ENCODE assay signal across 16 mouse cellular contexts in genomic region chr10:81395865-81396264, GRCm38 (mm10). TPM values are rescaled to one million over a fixed set of nuclear protein-coding genes. Genes with fewer than 3 reads are reported as not detected.
DNase-seq lines count a peak whose midpoint lies in the region; ATAC-seq lines count a peak whose summit lies in the region.
"Had no signal": no experiment of that assay in that cellular context is flagged by ENCODE, and none has a peak within 500 bp of the region (broad histone marks: within the 10 kb centered on the region; RNA-seq: fewer than 3 reads in every experiment).

No protein-coding gene starts in this region.

- peaks cover 63% of the 10 kb centered on the region for H3K4me1 ChIP-seq in hindbrain, embryonic 10.5 days (replicated peaks)
- H3K4me1 ChIP-seq in hindbrain, embryonic 12.5 days, result peaks cover 53% of the 10 kb centered on the region
- H3K4me1 ChIP-seq in limb, embryonic 15.5 days, result peaks cover 50% of the 10 kb centered on the region
- H3K4me1 ChIP-seq in limb, embryonic 10.5 days, result peaks cover 40% of the 10 kb centered on the region
- H3K4me1 ChIP-seq in neural tube, embryonic 14.5 days (ENCODE audit: control insufficient read depth, insufficient read depth, low read length), result peaks cover 19% of the 10 kb centered on the region

- peak; percentile 42 to 48 for DNase-seq in cerebellum, postnatal 14 days
- no peak for DNase-seq in cerebellum, adult 18-20 months
- no peak for DNase-seq in hindbrain, embryonic 10.5 days (ENCODE audit: low spot score)
- no peak for DNase-seq in limb, embryonic 10.5 days (ENCODE audit: low spot score)
- no peak for DNase-seq in lung, postnatal 10 days
- DNase-seq: gastrocnemius, postnatal 25 days had no signal

- H3K4me2 ChIP-seq in hindbrain, embryonic 12.5 days (replicated peaks), result no peak overlapping the region
- no peak overlapping the region for H3K4me2 ChIP-seq in limb, embryonic 15.5 days
- no peak overlapping the region for H3K4me2 ChIP-seq in neural tube, embryonic 14.5 days (ENCODE audit: low read depth, low read length)
- H3K4me2 ChIP-seq: embryonic facial prominence, embryonic 12.5 days; heart, embryonic 12.5 days had no signal

- 76% methylated on average over 4 of the region's 4 CpGs for WGBS in hindbrain, embryonic 10.5 days
- 81% methylated on average over 4 of the region's 4 CpGs for WGBS in hindbrain, embryonic 12.5 days
- 73% methylated on average over 4 of the region's 4 CpGs for WGBS in limb, embryonic 15.5 days
- 91% methylated on average over 4 of the region's 4 CpGs for WGBS in limb, embryonic 10.5 days
- WGBS in neural tube, embryonic 14.5 days, result 84% methylated on average over 4 of the region's 4 CpGs

- peaks cover 45% of the 10 kb centered on the region for H3K27me3 ChIP-seq in hindbrain, embryonic 10.5 days (ENCODE audit: insufficient read depth, poor library complexity, severe bottlenecking)
- H3K27me3 ChIP-seq in hindbrain, embryonic 12.5 days, result peaks cover 8% of the 10 kb centered on the region; the same call in 1 of the 2 replicates
- H3K27me3 ChIP-seq in limb, embryonic 15.5 days, result no peaks in the 10 kb centered on the region
- H3K27me3 ChIP-seq in limb, embryonic 10.5 days (ENCODE audit: low read depth, poor library complexity, severe bottlenecking), result peaks cover 38% of the 10 kb centered on the region
- H3K27me3 ChIP-seq in neural tube, embryonic 14.5 days (ENCODE audit: control insufficient read depth, insufficient read depth, low read length), result no peaks in the 10 kb centered on the region
- H3K27me3 ChIP-seq: heart, embryonic 12.5 days had no signal

- no peaks in the 10 kb centered on the region for H3K9me3 ChIP-seq in hindbrain, embryonic 10.5 days
- no peaks in the 10 kb centered on the region for H3K9me3 ChIP-seq in hindbrain, embryonic 12.5 days (replicated peaks)
- H3K9me3 ChIP-seq in limb, embryonic 15.5 days, result no peaks in the 10 kb centered on the region
- H3K9me3 ChIP-seq in limb, embryonic 10.5 days (replicated peaks), result no peaks in the 10 kb centered on the region
- H3K9me3 ChIP-seq in neural tube, embryonic 14.5 days (ENCODE audit: control insufficient read depth, low read length), result no peaks in the 10 kb centered on the region
- H3K9me3 ChIP-seq: embryonic facial prominence, embryonic 12.5 days; heart, embryonic 12.5 days had no signal

- peak overlapping the region; percentile 26; the same call in 1 of the 2 replicates for H3K27ac ChIP-seq in hindbrain, embryonic 10.5 days
- H3K27ac ChIP-seq in hindbrain, embryonic 12.5 days, result no peak overlapping the region
- H3K27ac ChIP-seq in limb, embryonic 15.5 days, result peak overlapping the region; percentile 71; the same call in 1 of the 2 replicates
- no peak overlapping the region for H3K27ac ChIP-seq in limb, embryonic 10.5 days
- H3K27ac ChIP-seq in neural tube, embryonic 14.5 days (ENCODE audit: low read depth, low read length), result peak overlapping the region; percentile 55; the same call in 1 of the 2 replicates
- H3K27ac ChIP-seq: kidney, postnatal 0 days; macrophage had no signal

- peaks cover 12% of the 10 kb centered on the region for H3K36me3 ChIP-seq in hindbrain, embryonic 10.5 days
- H3K36me3 ChIP-seq in hindbrain, embryonic 12.5 days, result peaks cover 20% of the 10 kb centered on the region; the same call in 1 of the 2 replicates
- H3K36me3 ChIP-seq in limb, embryonic 15.5 days, result peaks cover 47% of the 10 kb centered on the region
- peaks cover 21% of the 10 kb centered on the region for H3K36me3 ChIP-seq in limb, embryonic 10.5 days
- H3K36me3 ChIP-seq in neural tube, embryonic 14.5 days (ENCODE audit: control insufficient read depth, insufficient read depth, low read length), result peaks cover 21% of the 10 kb centered on the region

- no peak for ATAC-seq in hindbrain, embryonic 12.5 days (ENCODE audit: low FRiP score)
- ATAC-seq in limb, embryonic 15.5 days (ENCODE audit: insufficient number of reproducible peaks, low FRiP score, low TSS enrichment, low read depth), result no peak
- no peak for ATAC-seq in neural tube, embryonic 14.5 days (ENCODE audit: low read depth)
- ATAC-seq: intestine, embryonic 16.5 days had no signal

- H3K9ac ChIP-seq in hindbrain, embryonic 12.5 days, result no peak overlapping the region
- H3K9ac ChIP-seq in limb, embryonic 15.5 days, result no peak overlapping the region
- H3K9ac ChIP-seq in neural tube, embryonic 14.5 days (replicated peaks; ENCODE audit: low read depth, low read length), result no peak overlapping the region
- H3K9ac ChIP-seq: embryonic facial prominence, embryonic 12.5 days; heart, embryonic 12.5 days had no signal

- no peak overlapping the region for H3K4me3 ChIP-seq in hindbrain, embryonic 10.5 days
- H3K4me3 ChIP-seq in hindbrain, embryonic 12.5 days, result no peak overlapping the region
- no peak overlapping the region for H3K4me3 ChIP-seq in limb, embryonic 15.5 days
- no peak overlapping the region for H3K4me3 ChIP-seq in limb, embryonic 10.5 days
- H3K4me3 ChIP-seq in neural tube, embryonic 14.5 days (ENCODE audit: low read depth, low read length), result no peak overlapping the region
- H3K4me3 ChIP-seq: embryonic facial prominence, embryonic 12.5 days; erythroblast, embryonic 14.5 days; heart, embryonic 12.5 days had no signal

RNA-seq across cellular contexts. Expression of gene Smim24, which starts 3.0 kb away (rescaled TPM):
- 2.7 and 3.0 TPM in 2 replicates for polyA plus RNA-seq in hindbrain, embryonic 10.5 days (2016; fragmentation: Nextera tagmentation; extraction: Ambion mirVana)
- 1.9 and 2.7 TPM in 2 replicates for polyA plus RNA-seq in hindbrain, embryonic 12.5 days (2016; fragmentation: Nextera tagmentation; extraction: Ambion mirVana)
- 2.9 and 3.6 TPM in 2 replicates for polyA plus RNA-seq in limb, embryonic 15.5 days (2015; fragmentation: Nextera tagmentation; extraction: Ambion mirVana)
- 1.9 and 2.9 TPM in 2 replicates for polyA plus RNA-seq in limb, embryonic 10.5 days (2016; fragmentation: Nextera tagmentation; extraction: Ambion mirVana)
- polyA plus RNA-seq in neural tube, embryonic 14.5 days (2014; fragmentation: Nextera tagmentation; extraction: Ambion mirVana), result 1.3 and 2.0 TPM in 2 replicates
- polyA plus RNA-seq: erythroblast, embryonic 14.5 days had no signal

RNA-seq across cellular contexts. Expression of gene Gm48552, which starts 7.1 kb away (rescaled TPM):
- polyA plus RNA-seq in hindbrain, embryonic 10.5 days (2016; fragmentation: Nextera tagmentation; extraction: Ambion mirVana), result 1.0 and 2.5 TPM in 2 replicates
- polyA plus RNA-seq in hindbrain, embryonic 12.5 days (2016; fragmentation: Nextera tagmentation; extraction: Ambion mirVana), result 1.1 and 2.4 TPM in 2 replicates
- 0.51 and 1.7 TPM in 2 replicates for polyA plus RNA-seq in limb, embryonic 15.5 days (2015; fragmentation: Nextera tagmentation; extraction: Ambion mirVana)
- polyA plus RNA-seq in limb, embryonic 10.5 days (2016; fragmentation: Nextera tagmentation; extraction: Ambion mirVana), result 1.4 and 1.5 TPM in 2 replicates
- polyA plus RNA-seq in neural tube, embryonic 14.5 days (2014; fragmentation: Nextera tagmentation; extraction: Ambion mirVana), result 2.0 and 4.4 TPM in 2 replicates
- polyA plus RNA-seq: testis, adult 2 months had no signal

RNA-seq across cellular contexts. Expression of gene Gm48551, which starts 11.6 kb away (rescaled TPM):
- 4.0 and 4.8 TPM in 2 replicates for polyA plus RNA-seq in hindbrain, embryonic 10.5 days (2016; fragmentation: Nextera tagmentation; extraction: Ambion mirVana)
- 5.7 and 5.9 TPM in 2 replicates for polyA plus RNA-seq in hindbrain, embryonic 12.5 days (2016; fragmentation: Nextera tagmentation; extraction: Ambion mirVana)
- polyA plus RNA-seq in limb, embryonic 15.5 days (2015; fragmentation: Nextera tagmentation; extraction: Ambion mirVana), result 2.1 and 3.1 TPM in 2 replicates
- 3.8 and 4.2 TPM in 2 replicates for polyA plus RNA-seq in limb, embryonic 10.5 days (2016; fragmentation: Nextera tagmentation; extraction: Ambion mirVana)
- polyA plus RNA-seq in neural tube, embryonic 14.5 days (2014; fragmentation: Nextera tagmentation; extraction: Ambion mirVana), result 4.3 and 6.3 TPM in 2 replicates

RNA-seq across cellular contexts. Expression of gene Dohh, which starts 11.6 kb away (rescaled TPM):
- polyA plus RNA-seq in hindbrain, embryonic 10.5 days (2016; fragmentation: Nextera tagmentation; extraction: Ambion mirVana), result 95.8 and 98.2 TPM in 2 replicates
- 62.7 and 67.5 TPM in 2 replicates for polyA plus RNA-seq in hindbrain, embryonic 12.5 days (2016; fragmentation: Nextera tagmentation; extraction: Ambion mirVana)
- polyA plus RNA-seq in limb, embryonic 15.5 days (2015; fragmentation: Nextera tagmentation; extraction: Ambion mirVana), result 79.8 and 88.7 TPM in 2 replicates
- polyA plus RNA-seq in limb, embryonic 10.5 days (2016; fragmentation: Nextera tagmentation; extraction: Ambion mirVana), result 101 and 115 TPM in 2 replicates
- polyA plus RNA-seq in neural tube, embryonic 14.5 days (2014; fragmentation: Nextera tagmentation; extraction: Ambion mirVana), result 61.0 and 68.0 TPM in 2 replicates

RNA-seq across cellular contexts. Expression of gene Fzr1, which starts 17.5 kb away (rescaled TPM):
- 138 and 143 TPM in 2 replicates for polyA plus RNA-seq in hindbrain, embryonic 10.5 days (2016; fragmentation: Nextera tagmentation; extraction: Ambion mirVana)
- 132 and 134 TPM in 2 replicates for polyA plus RNA-seq in hindbrain, embryonic 12.5 days (2016; fragmentation: Nextera tagmentation; extraction: Ambion mirVana)
- 82.2 and 90.9 TPM in 2 replicates for polyA plus RNA-seq in limb, embryonic 15.5 days (2015; fragmentation: Nextera tagmentation; extraction: Ambion mirVana)
- polyA plus RNA-seq in limb, embryonic 10.5 days (2016; fragmentation: Nextera tagmentation; extraction: Ambion mirVana), result 134 and 148 TPM in 2 replicates
- 114 and 125 TPM in 2 replicates for polyA plus RNA-seq in neural tube, embryonic 14.5 days (2014; fragmentation: Nextera tagmentation; extraction: Ambion mirVana)

Comparison
In these comparisons a context has a peak if more than half of its experiments do, and no peak if none do; other contexts are left out.
1. DNase-seq: peak in cerebellum, postnatal 14 days (2 of 2); none in cerebellum, adult 18-20 months (0 of 2), hindbrain, embryonic 10.5 days (single experiment), limb, embryonic 10.5 days (single experiment) and lung, postnatal 10 days (single experiment).
2. H3K27ac ChIP-seq: peak in hindbrain, embryonic 10.5 days (single experiment), limb, embryonic 15.5 days (single experiment) and neural tube, embryonic 14.5 days (single experiment); none in hindbrain, embryonic 12.5 days (single experiment) and limb, embryonic 10.5 days (single experiment).